In the genomic region with DNA sequence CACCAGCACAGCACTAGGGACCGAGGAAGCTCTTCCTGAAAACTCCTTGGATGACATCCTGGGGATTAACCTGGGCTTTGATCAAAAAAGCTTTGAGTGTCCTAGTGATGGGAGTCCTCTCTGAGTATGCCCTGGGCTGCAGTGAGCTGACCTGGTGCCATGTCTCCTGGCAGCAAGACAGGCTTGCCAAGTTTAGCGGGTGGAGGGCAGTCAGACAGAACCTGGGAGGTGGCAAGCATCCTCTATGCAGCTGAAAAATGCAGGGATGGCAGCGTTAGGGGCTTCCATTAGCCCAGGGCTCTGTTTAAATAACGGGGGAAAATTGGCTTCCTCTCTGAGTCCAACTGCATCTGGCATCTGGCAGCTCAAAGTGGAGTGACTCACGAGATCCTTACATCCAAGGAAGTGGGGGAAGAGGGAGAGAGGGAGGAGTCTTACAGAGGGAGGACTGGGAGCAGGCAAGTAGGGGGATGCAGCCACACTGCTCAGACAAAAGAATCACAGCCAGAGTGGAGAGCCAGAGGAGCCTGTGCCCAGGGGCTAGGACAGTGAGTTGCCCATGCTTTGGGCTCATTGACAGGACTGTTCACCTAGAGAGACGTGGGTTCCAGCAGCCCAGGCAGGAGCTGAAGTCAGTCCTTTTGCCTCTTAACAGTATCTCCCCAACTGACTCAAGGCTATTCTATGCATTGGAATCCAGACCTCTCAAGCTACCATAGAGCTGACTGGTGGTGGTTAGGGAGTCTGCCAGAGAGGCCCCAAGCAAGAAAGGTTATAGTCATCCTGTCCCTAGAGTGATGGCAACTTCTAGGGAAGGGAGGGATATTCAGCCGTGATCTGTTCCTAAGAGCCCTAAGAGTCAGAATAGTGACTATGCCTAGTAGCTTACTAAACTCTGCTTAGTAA, we compare ENCODE assay signal across 8 mouse cellular contexts. TPM values are rescaled to one million over a fixed set of nuclear protein-coding genes. Genes with fewer than 3 reads are reported as not detected.
DNase-seq lines count a peak whose midpoint lies in the region; ATAC-seq and TF ChIP-seq lines count a peak whose summit lies in the region.

No protein-coding gene starts in this region.

- no peaks in the 10 kb centered on the region for H3K9me3 ChIP-seq in intestine, embryonic 14.5 days (ENCODE audit: control insufficient read depth, low read length)
- no peaks in the 10 kb centered on the region for H3K9me3 ChIP-seq in intestine, postnatal 0 days (ENCODE audit: control insufficient read depth)
- H3K9me3 ChIP-seq in midbrain, embryonic 13.5 days, result no peaks in the 10 kb centered on the region

- no peak overlapping the region for H3K4me3 ChIP-seq in intestine, embryonic 14.5 days (ENCODE audit: low read depth, low read length)
- no peak overlapping the region for H3K4me3 ChIP-seq in intestine, postnatal 0 days (ENCODE audit: low read depth, low read length)
- no peak overlapping the region for H3K4me3 ChIP-seq in embryonic fibroblast, embryonic 13.5 days (ENCODE audit: insufficient read depth, low read length)
- no peak overlapping the region for H3K4me3 ChIP-seq in midbrain, embryonic 13.5 days (replicated peaks)

- TF ChIP-seq CTCF in intestine, postnatal 0 days (IDR thresholded peaks at IDR 0.05; ENCODE audit: low read depth), result no peak
- no peak for TF ChIP-seq CTCF in embryonic fibroblast, embryonic 13.5 days (IDR thresholded peaks at IDR 0.05; ENCODE audit: borderline replicate concordance, insufficient read depth, low read length)

- 36% methylated on average over 7 of the region's 7 CpGs for WGBS in intestine, embryonic 14.5 days
- WGBS in intestine, postnatal 0 days, result 40% methylated on average over 7 of the region's 7 CpGs
- 59% methylated on average over 7 of the region's 7 CpGs for WGBS in midbrain, embryonic 13.5 days

- H3K9ac ChIP-seq in intestine, embryonic 14.5 days (ENCODE audit: low read length), result no peak overlapping the region
- H3K9ac ChIP-seq in intestine, postnatal 0 days (ENCODE audit: low read depth, low read length), result no peak overlapping the region
- no peak overlapping the region for H3K9ac ChIP-seq in midbrain, embryonic 13.5 days (replicated peaks)

- intact Hi-C loops in heart, postnatal 25 days (cut with DNase I), result no loop called here

- no peaks in the 10 kb centered on the region for H3K36me3 ChIP-seq in intestine, embryonic 14.5 days (ENCODE audit: control insufficient read depth, insufficient read depth, low read length)
- H3K36me3 ChIP-seq in intestine, postnatal 0 days (ENCODE audit: control insufficient read depth, insufficient read depth), result no peaks in the 10 kb centered on the region
- no peaks in the 10 kb centered on the region for H3K36me3 ChIP-seq in midbrain, embryonic 13.5 days

- peak; percentile 68 for TF ChIP-seq POLR2A in embryonic fibroblast, embryonic 13.5 days (IDR thresholded peaks at IDR 0.05; ENCODE audit: low read depth, low read length)

- no peak for ATAC-seq in intestine, embryonic 14.5 days (replicated peaks; ENCODE audit: low FRiP score, low TSS enrichment, low read depth)
- ATAC-seq in intestine, postnatal 0 days, result no peak
- no peak for ATAC-seq in midbrain, embryonic 13.5 days

- peak overlapping the region; percentile 23; the same call in 1 of the 2 replicates for H3K4me2 ChIP-seq in intestine, embryonic 14.5 days (ENCODE audit: low read length)
- H3K4me2 ChIP-seq in intestine, postnatal 0 days (replicated peaks; ENCODE audit: low read depth), result no peak overlapping the region
- H3K4me2 ChIP-seq in midbrain, embryonic 13.5 days (replicated peaks), result no peak overlapping the region

- H3K27ac ChIP-seq in intestine, embryonic 14.5 days (ENCODE audit: low read depth), result peak overlapping the region; percentile 57; the same call in 1 of the 2 replicates
- no peak overlapping the region for H3K27ac ChIP-seq in intestine, postnatal 0 days (ENCODE audit: low read depth, low read length)
- peak overlapping the region; percentile 97 for H3K27ac ChIP-seq in embryonic fibroblast, embryonic 13.5 days (ENCODE audit: insufficient read depth, low read length)
- peak overlapping the region; percentile 47; the same call in 1 of the 2 replicates for H3K27ac ChIP-seq in midbrain, embryonic 13.5 days

- H3K4me1 ChIP-seq in intestine, embryonic 14.5 days (replicated peaks; ENCODE audit: control insufficient read depth, insufficient read depth, low read length), result peaks cover 15% of the 10 kb centered on the region
- H3K4me1 ChIP-seq in intestine, postnatal 0 days (replicated peaks; ENCODE audit: control insufficient read depth, insufficient read depth, low read length), result no peaks in the 10 kb centered on the region
- H3K4me1 ChIP-seq in embryonic fibroblast, embryonic 13.5 days (ENCODE audit: control insufficient read depth, insufficient read depth, low read length), result peaks cover 23% of the 10 kb centered on the region
- peaks cover 55% of the 10 kb centered on the region for H3K4me1 ChIP-seq in midbrain, embryonic 13.5 days (replicated peaks)

- DNase-seq in intestine, embryonic 14.5 days (ENCODE audit: low spot score), result no peak
- DNase-seq in NIH3T3 (ENCODE audit: low read depth), result peak; percentile 85
- DNase-seq in spleen, adult 12 weeks (ENCODE audit: low spot score), result no peak
- DNase-seq in embryo, embryonic 10.5 days (ENCODE audit: low spot score), result no peak
- no peak for DNase-seq in heart, postnatal 25 days (ENCODE audit: low spot score)

- no peaks in the 10 kb centered on the region for H3K27me3 ChIP-seq in intestine, embryonic 14.5 days (replicated peaks; ENCODE audit: control insufficient read depth, insufficient read depth, low read length)
- H3K27me3 ChIP-seq in intestine, postnatal 0 days (replicated peaks; ENCODE audit: control insufficient read depth, insufficient read depth, low read length), result no peaks in the 10 kb centered on the region
- no peaks in the 10 kb centered on the region for H3K27me3 ChIP-seq in midbrain, embryonic 13.5 days

RNA-seq across cellular contexts. Expression of a gene that starts 46.0 kb away (rescaled TPM):
- 1.2 and 1.9 TPM in 2 replicates for polyA plus RNA-seq in intestine, embryonic 14.5 days (2014; fragmentation: Nextera tagmentation; extraction: Ambion mirVana)
- polyA plus RNA-seq in intestine, postnatal 0 days (2015; fragmentation: Nextera tagmentation; extraction: Ambion mirVana), result 0.25 and 0.37 TPM in 2 replicates
- 27.1 and 27.5 TPM in 2 replicates for polyA plus RNA-seq in embryonic fibroblast, embryonic 13.5 days (2011; ENCODE audit: insufficient read length, low read depth, missing spikeins)
- 2.9 and 5.2 TPM in 2 replicates for polyA plus RNA-seq in midbrain, embryonic 13.5 days (2015; fragmentation: Nextera tagmentation; extraction: Ambion mirVana)
- 10 to 100 TPM; 14.9 to 15.4 TPM for total RNA-seq in heart, postnatal 25 days (2021)
